In genomic region chr7:26777806-26778205, GRCm38 (mm10) we compare ENCODE assay signal across 27 mouse cellular contexts. TPM values are rescaled to one million over a fixed set of nuclear protein-coding genes. Genes with fewer than 3 reads are reported as not detected.
DNase-seq lines count a peak whose midpoint lies in the region; ATAC-seq and TF ChIP-seq lines count a peak whose summit lies in the region.
"Had no signal": no experiment of that assay in that cellular context is flagged by ENCODE, and none has a peak within 500 bp of the region (broad histone marks: within the 10 kb centered on the region; RNA-seq: fewer than 3 reads in every experiment).

No protein-coding gene starts in this region.

- H3K9me3 ChIP-seq in forebrain, postnatal 0 days (ENCODE audit: low read length), result no peaks in the 10 kb centered on the region
- no peaks in the 10 kb centered on the region for H3K9me3 ChIP-seq in forebrain, embryonic 12.5 days
- H3K9me3 ChIP-seq in kidney, embryonic 16.5 days (ENCODE audit: low read length), result no peaks in the 10 kb centered on the region
- H3K9me3 ChIP-seq: forebrain, embryonic 13.5 days; hindbrain, embryonic 13.5 days; limb, embryonic 12.5 days; liver, embryonic 15.5 days; midbrain, embryonic 15.5 days; neural tube, embryonic 15.5 days had no signal

- 45% methylated on average over 2 of the region's 2 CpGs for WGBS in forebrain, postnatal 0 days
- 39% methylated on average over 2 of the region's 2 CpGs for WGBS in forebrain, embryonic 12.5 days
- 35% methylated on average over 2 of the region's 2 CpGs for WGBS in kidney, adult 2 months
- WGBS in kidney, embryonic 16.5 days, result 46% methylated on average over 2 of the region's 2 CpGs

- H3K36me3 ChIP-seq in forebrain, postnatal 0 days (ENCODE audit: insufficient read depth), result no peaks in the 10 kb centered on the region
- H3K36me3 ChIP-seq in forebrain, embryonic 12.5 days (replicated peaks), result no peaks in the 10 kb centered on the region
- H3K36me3 ChIP-seq in kidney, adult 2 months (ENCODE audit: control insufficient read depth, insufficient read depth, low read length), result no peaks in the 10 kb centered on the region
- H3K36me3 ChIP-seq in kidney, embryonic 16.5 days (ENCODE audit: insufficient read depth, low read length), result no peaks in the 10 kb centered on the region
- H3K36me3 ChIP-seq: hindbrain, embryonic 13.5 days; limb, embryonic 12.5 days; liver, embryonic 15.5 days; midbrain, embryonic 15.5 days; neural tube, embryonic 15.5 days had no signal

- no peaks in the 10 kb centered on the region for H3K4me1 ChIP-seq in forebrain, postnatal 0 days (ENCODE audit: insufficient read depth)
- peaks cover 7% of the 10 kb centered on the region; the same call in 1 of the 2 replicates for H3K4me1 ChIP-seq in forebrain, embryonic 12.5 days
- H3K4me1 ChIP-seq in kidney, adult 2 months (ENCODE audit: control insufficient read depth, insufficient read depth, low read length), result peaks cover under 1% of the 10 kb centered on the region; the same call in 1 of the 2 replicates
- no peaks in the 10 kb centered on the region for H3K4me1 ChIP-seq in kidney, embryonic 16.5 days (ENCODE audit: insufficient read depth, low read length)
- H3K4me1 ChIP-seq: hindbrain, embryonic 13.5 days; limb, embryonic 12.5 days; liver, embryonic 15.5 days; neural tube, embryonic 15.5 days had no signal

- DNase-seq in forebrain, postnatal 0 days, result no peak
- DNase-seq in kidney, adult 2 months, result peak; percentile 13
- DNase-seq in lung, adult 18-20 months, result peak; percentile 28 to 38
- DNase-seq in lung, postnatal 25 days (ENCODE audit: low spot score), result no peak
- DNase-seq in 416B (ENCODE audit: low read depth), result peak; percentile 17
- DNase-seq in spleen, adult 18-20 months, result no peak
- DNase-seq: layer of hippocampus, adult 9-11 months had no signal

- H3K27me3 ChIP-seq in forebrain, postnatal 0 days (ENCODE audit: insufficient read depth, low read length), result no peaks in the 10 kb centered on the region
- no peaks in the 10 kb centered on the region for H3K27me3 ChIP-seq in forebrain, embryonic 12.5 days
- H3K27me3 ChIP-seq in kidney, adult 2 months (replicated peaks; ENCODE audit: control insufficient read depth, insufficient read depth, low read length), result no peaks in the 10 kb centered on the region
- no peaks in the 10 kb centered on the region for H3K27me3 ChIP-seq in kidney, embryonic 16.5 days (ENCODE audit: insufficient read depth, low read length)
- H3K27me3 ChIP-seq: forebrain, embryonic 13.5 days; hindbrain, embryonic 13.5 days; liver, embryonic 15.5 days; midbrain, embryonic 15.5 days; neural tube, embryonic 15.5 days had no signal

- H3K4me2 ChIP-seq in forebrain, postnatal 0 days (ENCODE audit: low read depth), result no peak overlapping the region
- H3K4me2 ChIP-seq in forebrain, embryonic 12.5 days, result no peak overlapping the region
- no peak overlapping the region for H3K4me2 ChIP-seq in kidney, embryonic 16.5 days (replicated peaks; ENCODE audit: low read depth, low read length)
- H3K4me2 ChIP-seq: forebrain, embryonic 13.5 days; hindbrain, embryonic 13.5 days; limb, embryonic 12.5 days; liver, embryonic 15.5 days; midbrain, embryonic 15.5 days; neural tube, embryonic 15.5 days had no signal

- ATAC-seq in forebrain, postnatal 0 days, result no peak
- ATAC-seq in forebrain, embryonic 12.5 days (ENCODE audit: low FRiP score), result no peak
- no peak for ATAC-seq in kidney, embryonic 16.5 days (ENCODE audit: low FRiP score, low TSS enrichment)
- ATAC-seq: forebrain, embryonic 13.5 days; intestine, embryonic 16.5 days; midbrain, embryonic 15.5 days had no signal

- TF ChIP-seq CTCF in forebrain, postnatal 0 days (IDR thresholded peaks at IDR 0.05; ENCODE audit: low read depth), result peak; percentile 19; the same call in 1 of the 2 replicates
- 0 out of 2 replicates have a peak, but pooled peaks have one; percentile 17 for TF ChIP-seq CTCF in kidney, adult 2 months (conservative IDR thresholded peaks at IDR 0.05; ENCODE audit: insufficient read depth, insufficient read length, low read depth, low read length)

- no peak overlapping the region for H3K9ac ChIP-seq in forebrain, postnatal 0 days
- H3K9ac ChIP-seq in forebrain, embryonic 12.5 days, result no peak overlapping the region
- H3K9ac ChIP-seq in kidney, embryonic 16.5 days (replicated peaks; ENCODE audit: low read length), result no peak overlapping the region
- H3K9ac ChIP-seq: forebrain, embryonic 13.5 days; hindbrain, embryonic 13.5 days; limb, embryonic 12.5 days; liver, embryonic 15.5 days; midbrain, embryonic 15.5 days; neural tube, embryonic 15.5 days had no signal

- no peak for TF ChIP-seq POLR2A in kidney, adult 2 months (IDR thresholded peaks at IDR 0.05; ENCODE audit: low read depth, low read length)

- no peak overlapping the region for H3K4me3 ChIP-seq in forebrain, postnatal 0 days (ENCODE audit: low read depth, low read length)
- H3K4me3 ChIP-seq in forebrain, embryonic 12.5 days (replicated peaks), result no peak overlapping the region
- no peak overlapping the region for H3K4me3 ChIP-seq in kidney, adult 2 months (ENCODE audit: insufficient read depth, low read depth, low read length)
- H3K4me3 ChIP-seq in kidney, embryonic 16.5 days (ENCODE audit: low read length), result no peak overlapping the region
- H3K4me3 ChIP-seq: forebrain, embryonic 13.5 days; hindbrain, embryonic 13.5 days; limb, embryonic 12.5 days; liver, embryonic 15.5 days; midbrain, embryonic 15.5 days; neural tube, embryonic 15.5 days had no signal

- no peak overlapping the region for H3K27ac ChIP-seq in forebrain, postnatal 0 days (ENCODE audit: low read depth, low read length)
- H3K27ac ChIP-seq in forebrain, embryonic 12.5 days, result no peak overlapping the region
- H3K27ac ChIP-seq in kidney, adult 2 months (ENCODE audit: insufficient read depth, low read depth, low read length), result no peak overlapping the region
- no peak overlapping the region for H3K27ac ChIP-seq in kidney, embryonic 16.5 days (ENCODE audit: low read length)
- H3K27ac ChIP-seq: forebrain, embryonic 13.5 days; hindbrain, embryonic 13.5 days; limb, embryonic 12.5 days; liver, embryonic 15.5 days; midbrain, embryonic 15.5 days; neural tube, embryonic 15.5 days had no signal

RNA-seq across cellular contexts. Expression of gene Cyp2b19, which starts 20.9 kb away (rescaled TPM):
- not detected in 2 replicates for total RNA-seq in forebrain, postnatal 0 days (2014; rRNA removed)
- 0.23 and 0.34 TPM in 2 replicates for polyA plus RNA-seq in forebrain, postnatal 0 days (2015; fragmentation: Nextera tagmentation; extraction: Ambion mirVana)
- 0.06 and 0.09 TPM in 2 replicates for polyA plus RNA-seq in forebrain, embryonic 12.5 days (2016; fragmentation: Nextera tagmentation; extraction: Ambion mirVana)
- polyA plus RNA-seq in kidney, adult 2 months (2012; rRNA removed), result not detected in 2 replicates
- not detected in 2 replicates for polyA plus RNA-seq in kidney, embryonic 16.5 days (2015; fragmentation: Nextera tagmentation; extraction: Ambion mirVana)
- total RNA-seq: adrenal gland, adult 18-20 months; common myeloid progenitor, adult 5-6 weeks; gastrocnemius, postnatal 10 days; heart, adult 18-20 months; left cerebral cortex, postnatal 10 days; megakaryocyte progenitor cell, adult 5-6 weeks had no signal
- polyA plus RNA-seq: embryonic facial prominence, embryonic 11.5 days; heart, postnatal 0 days; intestine, embryonic 16.5 days; limb, embryonic 12.5 days; liver, embryonic 15.5 days; spleen, adult 2 months; stomach, embryonic 14.5 days; urinary bladder, adult 2 months had no signal

RNA-seq across cellular contexts. Expression of gene Cyp2g1, which starts 30.9 kb away (rescaled TPM):
- total RNA-seq in forebrain, postnatal 0 days (2014; rRNA removed), result 0.15 TPM in 1 of 2 replicates, not detected in the other
- 0.24 TPM in 1 of 2 replicates, not detected in the other for polyA plus RNA-seq in forebrain, postnatal 0 days (2015; fragmentation: Nextera tagmentation; extraction: Ambion mirVana)
- 0.10 and 0.27 TPM in 2 replicates for polyA plus RNA-seq in forebrain, embryonic 12.5 days (2016; fragmentation: Nextera tagmentation; extraction: Ambion mirVana)
- not detected in 2 replicates for polyA plus RNA-seq in kidney, adult 2 months (2012; rRNA removed)
- polyA plus RNA-seq in kidney, embryonic 16.5 days (2015; fragmentation: Nextera tagmentation; extraction: Ambion mirVana), result not detected in 2 replicates
- total RNA-seq: adrenal gland, adult 18-20 months; common myeloid progenitor, adult 5-6 weeks; gastrocnemius, postnatal 10 days; heart, adult 18-20 months; left cerebral cortex, postnatal 10 days; megakaryocyte progenitor cell, adult 5-6 weeks had no signal
- polyA plus RNA-seq: embryonic facial prominence, embryonic 11.5 days; forebrain, embryonic 13.5 days; heart, postnatal 0 days; hindbrain, embryonic 13.5 days; intestine, embryonic 16.5 days; limb, embryonic 12.5 days; liver, embryonic 15.5 days; midbrain, embryonic 15.5 days; neural tube, embryonic 15.5 days; spleen, adult 2 months; stomach, embryonic 14.5 days; urinary bladder, adult 2 months had no signal

RNA-seq across cellular contexts. Expression of gene Cyp2a5, which starts 57.3 kb away (rescaled TPM):
- total RNA-seq in forebrain, postnatal 0 days (2014; rRNA removed), result 1.4 and 4.1 TPM in 2 replicates
- 0.34 and 0.89 TPM in 2 replicates for polyA plus RNA-seq in forebrain, postnatal 0 days (2015; fragmentation: Nextera tagmentation; extraction: Ambion mirVana)
- not detected in 2 replicates for polyA plus RNA-seq in forebrain, embryonic 12.5 days (2016; fragmentation: Nextera tagmentation; extraction: Ambion mirVana)
- polyA plus RNA-seq in kidney, adult 2 months (2012; rRNA removed), result 67.1 and 70.8 TPM in 2 replicates
- not detected in 2 replicates for polyA plus RNA-seq in kidney, embryonic 16.5 days (2015; fragmentation: Nextera tagmentation; extraction: Ambion mirVana)
- total RNA-seq: common myeloid progenitor, adult 5-6 weeks; gastrocnemius, postnatal 10 days; left cerebral cortex, postnatal 10 days; megakaryocyte progenitor cell, adult 5-6 weeks had no signal
- polyA plus RNA-seq: embryonic facial prominence, embryonic 11.5 days; forebrain, embryonic 13.5 days; heart, postnatal 0 days; limb, embryonic 12.5 days; spleen, adult 2 months; stomach, embryonic 14.5 days; urinary bladder, adult 2 months had no signal

Comparison
In these comparisons a context has a peak if more than half of its experiments do, and no peak if none do; other contexts are left out.
1. DNase-seq: peak in kidney, adult 2 months (single experiment), lung, adult 18-20 months (2 of 2) and 416B (single experiment); none in forebrain, postnatal 0 days (single experiment), lung, postnatal 25 days (single experiment) and spleen, adult 18-20 months (0 of 2).
2. RNA of gene Cyp2a5, which starts 57.3 kb away (polyA plus RNA-seq): 67.1 to 70.8 TPM in kidney, adult 2 months; 0.34 to 0.89 TPM in forebrain, postnatal 0 days, not detected in kidney, embryonic 16.5 days and not detected in forebrain, embryonic 12.5 days; every median in the first group is over 10 times any median in the second.